Mouse (Mus musculus) heart, adult 10 weeks (tissue): ENCODE data around the gene Dcdc2c. TPM values are rescaled to one million over a fixed set of nuclear protein-coding genes. Genes with fewer than 3 reads are reported as not detected.

ENCODE experiments used
- polyA plus RNA-seq: library from polyadenylated mRNA; stranded (reverse); fragments of 350-450 nt; fragmentation: Illumina TruSeq; extraction: RNeasy Lipid Tissue Mini Kit (QIAGEN cat#74804); gene quantifications from one replicate; pipeline ENCODE4 v1.2.3, GENCODE M21; 2014; ENCODE audit warnings: low read depth, low replicate concordance

The Dcdc2c gene
- polyA plus RNA-seq: not detected

DNA sequence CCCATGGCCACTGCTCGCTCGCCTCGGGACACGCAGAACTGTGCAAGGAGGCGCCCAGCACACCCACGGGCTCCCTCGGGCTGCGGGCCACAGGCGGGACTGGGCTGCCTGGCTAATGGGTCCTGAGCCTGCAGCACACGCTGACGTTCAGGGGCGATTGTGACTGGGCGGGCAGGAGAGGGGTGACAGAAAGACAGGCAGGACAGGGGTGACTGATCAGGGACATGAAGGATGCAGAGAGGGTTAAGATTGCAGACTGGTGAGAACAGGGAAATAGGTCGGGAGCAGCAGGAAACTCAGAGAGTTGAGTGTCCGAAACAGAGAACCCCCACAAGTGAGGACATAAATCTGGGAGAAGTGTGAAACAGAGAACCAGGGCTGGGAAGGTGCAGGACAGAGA is at the start of gene Dcdc2c:
Dcdc2c (minus strand) TSS at position 101 of the 400 bp plus-strand sequence.

DNA sequence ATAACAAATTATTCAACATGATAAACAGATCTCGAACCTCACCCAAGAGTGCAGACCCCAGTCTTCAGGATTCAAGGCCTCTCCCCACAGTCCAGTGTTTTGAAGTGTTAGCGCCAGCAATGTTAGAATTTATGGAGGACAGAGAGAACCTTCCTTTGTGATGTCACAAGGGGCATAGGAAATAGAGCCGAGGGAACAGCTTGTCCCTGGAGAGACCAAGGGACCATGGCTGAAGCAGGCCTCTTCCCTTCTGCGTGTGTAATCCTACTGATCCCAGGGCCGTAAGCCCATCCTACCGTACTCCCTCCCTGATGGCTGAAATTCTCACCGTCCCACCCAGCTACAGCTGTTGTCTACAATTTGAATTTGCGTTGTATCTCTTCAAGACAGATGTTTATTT is 30.2 kb upstream of the Dcdc2c start, which contains the start of gene Allc:
Allc (minus strand) TSS at position 101 of the 400 bp plus-strand sequence.

Other genes with a start within 250 kb of the Dcdc2c start
- not detected for gene Allc, start 30.1 kb upstream of the Dcdc2c start, polyA plus RNA-seq
- gene Colec11, start 71.0 kb upstream of the Dcdc2c start, polyA plus RNA-seq: 20.3 TPM
- gene Rps7, start 83.6 kb upstream of the Dcdc2c start, polyA plus RNA-seq: 488 TPM
- 11.4 TPM for gene Rnaseh1, start 97.2 kb upstream of the Dcdc2c start, polyA plus RNA-seq
- gene Adi1, start 122.8 kb upstream of the Dcdc2c start, polyA plus RNA-seq: 58.8 TPM
- 23.1 TPM for gene Trappc12, start 198.1 kb upstream of the Dcdc2c start, polyA plus RNA-seq
- gene Eipr1, start 199.4 kb upstream of the Dcdc2c start, polyA plus RNA-seq: 8.0 TPM